Mouse (Mus musculus) midbrain, embryonic 16.5 days (tissue): Measurements from ENCODE around the gene Cnfn. TPM values are rescaled to one million over a fixed set of nuclear protein-coding genes. Genes with fewer than 3 reads are reported as not detected.
A peak's percentile ranks its signal among the peaks of the same experiment; 100 is the strongest.

Experiments used
- ATAC-seq: fragments of 200-750 bp; cut with Nextera tagmentation; 2 replicates; pipeline ENCODE4 v1.8.0; 2017; ENCODE audit warnings: moderate TSS enrichment
- H3K27ac ChIP-seq: fragments of 300-500 bp; sonication (generic); 2 replicates; pipeline ENCODE4 v1.5.1; 2014; ENCODE audit warnings: mild to moderate bottlenecking, low read length, mixed read lengths
- H3K27me3 ChIP-seq: fragments of 300-500 bp; sonication (generic); 2 replicates; pipeline ENCODE4 v1.6.1; 2014; ENCODE audit warnings: low read depth, low read length, mixed read lengths; ENCODE audit not compliant: control insufficient read depth, insufficient read depth
- H3K36me3 ChIP-seq: fragments of 300-500 bp; sonication (generic); 2 replicates; pipeline ENCODE4 v1.6.1; 2014; ENCODE audit warnings: mild to moderate bottlenecking, low read length, moderate library complexity, mixed read lengths; ENCODE audit not compliant: control insufficient read depth, insufficient read depth
- H3K4me1 ChIP-seq: fragments of 300-500 bp; sonication (generic); 2 replicates; pipeline ENCODE4 v1.6.1; 2014; ENCODE audit warnings: mild to moderate bottlenecking, low read length, mixed read lengths; ENCODE audit not compliant: control insufficient read depth, insufficient read depth
- H3K4me2 ChIP-seq: fragments of 300-500 bp; sonication (generic); 2 replicates; pipeline ENCODE4 v1.6.1; 2014; ENCODE audit warnings: mild to moderate bottlenecking, low read length, mixed read lengths
- H3K4me3 ChIP-seq: fragments of 300-500 bp; sonication (generic); 2 replicates; pipeline ENCODE4 v1.5.1; 2014; ENCODE audit warnings: low read depth, mild to moderate bottlenecking, low read length, moderate library complexity, mixed read lengths
- H3K9ac ChIP-seq: fragments of 300-500 bp; sonication (generic); 2 replicates; pipeline ENCODE4 v1.6.1; 2014; ENCODE audit warnings: low read depth, low read length, mixed read lengths
- H3K9me3 ChIP-seq: fragments of 300-500 bp; sonication (generic); replicated peaks from 2 replicates; pipeline ENCODE4 v1.6.1; 2014; ENCODE audit warnings: mild to moderate bottlenecking, low read length, mixed read lengths; ENCODE audit not compliant: control insufficient read depth, poor library complexity, severe bottlenecking
- WGBS: fragments of 180-500 bp; shearing (Covaris S2); extraction: QIAGEN DNeasy Blood & Tissue Kit; methylation state at CpG from one replicate; pipeline ENCODE4 v1.1.7; 2014; 5-methylcytosine and 5-hydroxymethylcytosine counted together
- polyA plus RNA-seq: library from polyadenylated mRNA; unstranded; fragments of >200 nt; fragmentation: Nextera tagmentation; extraction: Ambion mirVana; gene quantifications from 2 replicates; pipeline ENCODE4 v1.2.1, GENCODE M21; 2015

The Cnfn gene
- polyA plus RNA-seq, 1 experiment from 2014 or later = not detected

GRCm38 (mm10) chr7:25378181-25379100, 8.9 kb upstream of the Cnfn start:
- H3K9me3 ChIP-seq = no peaks in the 10 kb centered on the region
- no peak overlapping the region for H3K4me3 ChIP-seq
- 85% methylated on average over 13 of the region's 13 CpGs for WGBS
- H3K36me3 ChIP-seq = peaks cover 8% of the 10 kb centered on the region
- no peak for ATAC-seq
- no peak overlapping the region for H3K27ac ChIP-seq
- H3K9ac ChIP-seq = no peak overlapping the region
- H3K27me3 ChIP-seq = no peaks in the 10 kb centered on the region
- peaks cover 12% of the 10 kb centered on the region for H3K4me1 ChIP-seq
- H3K4me2 ChIP-seq = no peak overlapping the region

GRCm38 (mm10) chr7:25377100-25377700, 7.7 kb upstream of the Cnfn start:
- WGBS = 40% methylated on average over 8 of the region's 8 CpGs
- Histone ChIP-seq H3K4me1 (peaks cover 12% of the 10 kb centered on the region), H3K27ac (no peak overlapping the region), H3K4me2 (peak overlapping the region; percentile 45), H3K4me3 (peak overlapping the region; percentile 31), H3K27me3 (no peaks in the 10 kb centered on the region), H3K9ac (peak overlapping the region; percentile 4), H3K36me3 (peaks cover under 1% of the 10 kb centered on the region; the same call in 1 of the 2 replicates), H3K9me3 (no peaks in the 10 kb centered on the region)
- ATAC-seq = no peak

DNA sequence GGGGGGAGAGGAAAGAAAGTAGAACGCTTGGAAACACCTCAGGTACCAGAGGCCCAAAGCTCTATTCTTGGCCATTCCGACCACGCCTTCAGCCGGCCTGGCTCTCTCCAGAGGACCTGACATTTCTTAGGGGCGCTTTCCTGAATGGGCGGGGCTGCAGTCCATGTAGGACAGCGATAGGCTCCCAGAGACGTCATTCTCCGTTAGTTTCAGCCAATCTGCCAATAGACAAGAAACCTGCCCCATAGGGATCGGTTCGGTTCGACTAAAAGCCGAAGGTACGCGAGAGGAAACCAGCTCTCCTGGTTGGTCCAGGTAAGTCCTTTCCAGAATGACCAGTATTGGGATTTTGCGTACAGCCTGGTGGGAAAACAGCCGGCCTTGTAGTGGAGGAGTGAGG, 7.0 kb upstream of the Cnfn start:
- 3% methylated on average over 17 of the region's 17 CpGs for WGBS

GRCm38 (mm10) chr7:25372441-25372840, 2.9 kb upstream of the Cnfn start:
- H3K27me3 ChIP-seq = peaks cover 18% of the 10 kb centered on the region
- H3K27ac ChIP-seq = no peak overlapping the region
- H3K36me3 ChIP-seq = no peaks in the 10 kb centered on the region
- no peak for ATAC-seq
- no peak overlapping the region for H3K4me2 ChIP-seq
- H3K9ac ChIP-seq = no peak overlapping the region
- no peak overlapping the region for H3K4me3 ChIP-seq
- H3K4me1 ChIP-seq = peaks cover 4% of the 10 kb centered on the region
- WGBS = 93% methylated on average over 5 of the region's 5 CpGs
- H3K9me3 ChIP-seq = no peaks in the 10 kb centered on the region

More for the DNA sequence above, 7.0 kb upstream of the Cnfn start:
- Histone ChIP-seq H3K27me3 (no peaks in the 10 kb centered on the region), H3K9ac (peak overlapping the region; percentile 15), H3K4me3 (peak overlapping the region; percentile 31), H3K9me3 (no peaks in the 10 kb centered on the region), H3K4me1 (peaks cover 12% of the 10 kb centered on the region), H3K27ac (no peak overlapping the region), H3K36me3 (no peaks in the 10 kb centered on the region), H3K4me2 (peak overlapping the region; percentile 45)
- ATAC-seq = peak; percentile 64

GRCm38 (mm10) chr7:25368333-25368732, 1.2 kb downstream of the Cnfn start:
- Histone ChIP-seq H3K4me1 (peaks cover 6% of the 10 kb centered on the region), H3K9ac (no peak overlapping the region), H3K4me3 (no peak overlapping the region), H3K4me2 (no peak overlapping the region), H3K9me3 (no peaks in the 10 kb centered on the region), H3K27ac (no peak overlapping the region), H3K36me3 (peaks cover 12% of the 10 kb centered on the region), H3K27me3 (peaks cover 23% of the 10 kb centered on the region)
- 25% methylated on average over 12 of the region's 12 CpGs for WGBS
- ATAC-seq = no peak

DNA sequence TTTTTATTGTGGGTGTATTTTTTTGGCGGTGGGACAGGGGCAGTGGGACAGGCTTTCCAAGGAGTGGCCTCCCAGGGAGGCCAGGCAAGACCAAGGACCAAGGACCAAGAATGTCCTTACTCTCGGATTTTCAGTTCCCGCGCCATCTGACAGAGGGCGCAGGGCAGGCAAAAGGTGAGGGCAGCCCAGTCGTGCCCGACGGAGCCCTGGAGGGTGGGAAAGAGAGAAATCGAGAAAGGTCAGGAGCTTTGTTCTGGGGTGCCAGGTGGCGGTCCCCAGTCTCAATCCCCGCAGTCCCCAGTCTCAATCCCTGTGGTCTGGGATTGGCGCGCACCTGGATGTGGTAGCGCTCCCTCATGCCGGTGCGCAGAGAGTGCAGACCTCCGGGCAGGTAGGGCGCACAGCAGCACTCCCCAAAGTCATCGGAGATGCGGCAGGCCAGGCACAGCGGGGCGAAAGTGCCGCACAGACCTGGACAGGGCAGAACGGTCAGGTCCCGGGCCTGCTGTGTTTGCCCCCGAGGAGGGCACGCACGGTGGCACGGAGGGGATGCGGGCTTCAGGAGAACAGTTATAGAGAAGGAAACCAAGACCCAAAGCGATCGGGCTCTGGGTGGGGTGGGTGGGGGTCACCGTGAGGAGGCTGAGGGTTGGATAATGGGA, 1.8 kb downstream of the Cnfn start:
- WGBS = 2% methylated on average over 33 of the region's 33 CpGs
- H3K4me2 ChIP-seq = no peak overlapping the region

DNA sequence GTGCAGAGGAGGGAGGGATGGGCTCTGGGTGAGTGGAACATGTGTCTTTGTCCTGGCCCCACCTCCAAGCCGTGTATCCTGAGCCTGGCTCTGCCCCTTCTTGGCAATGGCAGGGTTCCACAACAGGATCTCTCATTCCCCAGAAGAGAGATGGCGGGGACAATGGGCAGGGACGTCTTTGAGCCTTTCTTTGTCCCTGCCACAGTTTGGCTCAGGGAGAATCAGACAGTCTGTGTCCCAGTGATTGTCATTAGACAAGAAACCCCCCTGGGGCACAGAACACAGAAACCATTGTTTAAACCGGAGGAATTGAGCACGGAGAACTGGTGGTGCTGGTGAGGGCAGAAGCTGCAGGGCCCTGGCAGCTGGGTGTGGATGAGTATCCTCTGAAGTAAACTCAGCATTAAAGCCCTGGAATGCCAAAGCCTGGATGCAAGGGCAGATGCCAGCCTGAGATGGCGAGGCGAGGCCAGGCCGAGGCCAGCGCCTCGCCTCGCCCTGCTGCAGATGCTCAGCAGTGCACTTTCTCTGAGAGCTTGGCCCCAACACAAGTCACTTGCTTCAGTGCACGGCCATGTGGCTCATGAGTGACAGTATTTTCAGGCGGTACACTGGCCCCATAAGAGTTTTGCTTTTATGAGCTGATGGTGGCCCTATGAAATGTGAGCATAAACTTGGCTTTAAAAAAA, 3.4 kb downstream of the Cnfn start:
- Histone ChIP-seq H3K4me3 (no peak overlapping the region), H3K27ac (no peak overlapping the region), H3K9me3 (no peaks in the 10 kb centered on the region), H3K27me3 (peaks cover 23% of the 10 kb centered on the region), H3K4me1 (peaks cover 6% of the 10 kb centered on the region), H3K4me2 (no peak overlapping the region), H3K9ac (no peak overlapping the region), H3K36me3 (peaks cover 26% of the 10 kb centered on the region)
- ATAC-seq = no peak
- 14% methylated on average over 13 of the region's 13 CpGs for WGBS

More for the DNA sequence above, 1.8 kb downstream of the Cnfn start:
- Histone ChIP-seq H3K36me3 (peaks cover 18% of the 10 kb centered on the region), H3K9me3 (no peaks in the 10 kb centered on the region), H3K4me1 (peaks cover 6% of the 10 kb centered on the region), H3K27ac (no peak overlapping the region), H3K4me3 (0 out of 2 replicates have a peak overlapping the region, but pooled peaks have one; percentile 6), H3K27me3 (peaks cover 23% of the 10 kb centered on the region), H3K9ac (no peak overlapping the region)
- ATAC-seq = no peak

DNA sequence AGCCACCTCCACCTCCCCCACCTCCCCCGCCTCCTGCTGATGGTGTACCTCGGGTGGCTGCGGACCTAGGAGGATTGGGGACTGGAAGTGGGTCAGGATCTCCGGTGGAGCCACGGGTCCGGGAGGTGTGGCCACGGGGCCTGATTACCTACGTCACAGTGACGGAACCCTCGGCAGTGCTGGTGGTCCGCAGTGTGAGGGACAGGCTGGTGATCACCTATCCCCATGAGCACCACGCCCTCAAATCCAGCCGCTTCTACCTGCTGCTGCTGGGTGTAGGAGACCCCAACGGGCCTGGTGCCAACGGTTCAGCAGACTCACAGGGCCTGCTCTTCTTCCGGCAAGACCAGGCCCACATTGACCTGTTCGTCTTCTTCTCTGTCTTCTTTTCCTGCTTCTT, 5.9 kb downstream of the Cnfn start:
- Histone ChIP-seq H3K4me1 (peaks cover 6% of the 10 kb centered on the region), H3K36me3 (peaks cover 49% of the 10 kb centered on the region)
- ATAC-seq = no peak

More for the DNA sequence above, 5.9 kb downstream of the Cnfn start:
- Histone ChIP-seq H3K27me3 (peaks cover 15% of the 10 kb centered on the region), H3K4me3 (no peak overlapping the region), H3K27ac (no peak overlapping the region), H3K4me2 (no peak overlapping the region), H3K9me3 (no peaks in the 10 kb centered on the region), H3K9ac (no peak overlapping the region)
- WGBS = 95% methylated on average over 17 of the region's 17 CpGs
